Mouse (Mus musculus): Measurements from ENCODE around the gene Ptprm. TPM values are rescaled to one million over a fixed set of nuclear protein-coding genes. Genes with fewer than 3 reads are reported as not detected.

Ptprm gene
- total and polyA plus RNA-seq, 3 experiments: not detected

DNA sequence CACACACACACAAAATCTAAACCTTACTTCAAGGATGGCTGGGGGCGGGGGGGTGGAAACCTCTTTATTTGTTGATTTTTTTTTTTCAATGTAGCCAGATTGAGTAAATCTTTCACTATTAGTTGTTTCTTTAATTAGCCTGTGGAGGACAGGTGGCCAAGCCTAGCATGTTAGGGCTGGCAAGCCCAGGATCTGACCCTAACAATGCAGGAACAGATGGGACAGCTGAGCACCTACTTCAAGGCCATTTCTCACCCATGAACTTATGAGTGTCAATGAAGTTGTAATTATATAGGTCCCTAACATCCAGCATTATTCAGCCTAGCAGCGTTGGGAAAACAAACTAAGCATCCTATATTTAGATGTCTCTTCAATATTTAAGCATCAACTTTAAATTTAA is 248.1 kb downstream of the Ptprm start:
- H3K9me3 ChIP-seq (replicated peaks; ENCODE audit: insufficient read depth, low read length): no peaks in the 10 kb centered on the region
- H3K4me1 ChIP-seq (ENCODE audit: control insufficient read depth in 1 of 2, insufficient read depth in 2 of 2, low read length in 2 of 2): no peaks in the 10 kb centered on the region
- no peak for DNase-seq (ENCODE audit: low read depth, low spot score)
- H3K4me3 ChIP-seq (ENCODE audit: control insufficient read depth in 1 of 2, insufficient read depth in 1 of 2, low read depth in 2 of 2, low read length in 2 of 2): no peak overlapping the region
- H3K27me3 ChIP-seq (ENCODE audit: control insufficient read depth in 1 of 2, insufficient read depth in 2 of 2, low read length in 2 of 2): no peaks in the 10 kb centered on the region
- no peaks in the 10 kb centered on the region for H3K79me2 ChIP-seq (ENCODE audit: control insufficient read depth, insufficient read depth, low read length, poor library complexity)
- no peak overlapping the region for H3K27ac ChIP-seq (ENCODE audit: control insufficient read depth, low read depth, low read length)
- TF ChIP-seq MAZ (IDR thresholded peaks at IDR 0.05; ENCODE audit: low read depth, low read length): no peak
- no peak for TF ChIP-seq SIN3A (IDR thresholded peaks at IDR 0.05; ENCODE audit: low read length)
- no peak for TF ChIP-seq MEF2A (IDR thresholded peaks at IDR 0.05; ENCODE audit: extremely low read depth, insufficient replicate concordance, low read depth, low read length, poor library complexity, severe bottlenecking)
- TF ChIP-seq ELF1 (IDR thresholded peaks at IDR 0.05; ENCODE audit: low read depth, low read length): no peak
- TF ChIP-seq ZC3H11A (IDR thresholded peaks at IDR 0.05; ENCODE audit: low read depth, low read length): no peak
- TF ChIP-seq JUND (IDR thresholded peaks at IDR 0.05; ENCODE audit: low read depth, low read length): no peak
- no peak for TF ChIP-seq UBTF (IDR thresholded peaks at IDR 0.05; ENCODE audit: borderline replicate concordance, insufficient read depth, low read depth, low read length)
- TF ChIP-seq CHD2 (IDR thresholded peaks at IDR 0.05; ENCODE audit: low read length): no peak
- no peak for TF ChIP-seq POLR2A (IDR thresholded peaks at IDR 0.05; ENCODE audit: control insufficient read depth in 1 of 2, insufficient read depth in 1 of 2, low read depth in 1 of 2, low read length in 2 of 2, poor library complexity in 1 of 2)
- TF ChIP-seq TBP (IDR thresholded peaks at IDR 0.05; ENCODE audit: low read depth, low read length): no peak
- TF ChIP-seq ZMIZ1 (IDR thresholded peaks at IDR 0.05; ENCODE audit: low read depth, low read length): no peak
- no peak for TF ChIP-seq CTCF (IDR thresholded peaks at IDR 0.05 in 2 of 3, conservative IDR thresholded peaks at IDR 0.05 in 1 of 3; ENCODE audit: control insufficient read depth in 1 of 3, insufficient read depth in 1 of 3, low read depth in 2 of 3, low read length in 3 of 3, poor library complexity in 1 of 3, severe bottlenecking in 1 of 3)
- no peak for TF ChIP-seq USF2 (IDR thresholded peaks at IDR 0.05; ENCODE audit: borderline replicate concordance in 1 of 2, insufficient read depth in 1 of 2, low read depth in 1 of 2, low read length in 2 of 2)
- no peak for TF ChIP-seq GABPA (IDR thresholded peaks at IDR 0.05; ENCODE audit: low read depth, low read length)
- no peak for TF ChIP-seq MYC (IDR thresholded peaks at IDR 0.05; ENCODE audit: low read depth, low read length)
- no peaks in the 10 kb centered on the region for H3K36me3 ChIP-seq (ENCODE audit: control insufficient read depth in 1 of 2, insufficient read depth in 2 of 2, low read length in 2 of 2)
- H3K9ac ChIP-seq (ENCODE audit: control insufficient read depth, low read depth, low read length, poor library complexity, severe bottlenecking): no peak overlapping the region

GRCm38 (mm10) chr17:67102051-67102450 is 252.2 kb downstream of the Ptprm start:
- TF ChIP-seq KAT2A (conservative IDR thresholded peaks at IDR 0.05; ENCODE audit: low read depth, low read length) (no peak), ETS1 (IDR thresholded peaks at IDR 0.05; ENCODE audit: low read depth, low read length) (no peak), MAFK (IDR thresholded peaks at IDR 0.05; ENCODE audit: borderline replicate concordance, low read depth, low read length) (no peak), NRF1 (IDR thresholded peaks at IDR 0.05; ENCODE audit: insufficient read depth, low read depth, low read length, poor library complexity, severe bottlenecking) (no peak), TCF12 (IDR thresholded peaks at IDR 0.05; ENCODE audit: low read depth, low read length) (no peak), RCOR1 (IDR thresholded peaks at IDR 0.05; ENCODE audit: low read depth, low read length) (no peak), MYC (IDR thresholded peaks at IDR 0.05; ENCODE audit: low read depth, low read length) (no peak), POLR2A (IDR thresholded peaks at IDR 0.05; ENCODE audit: control insufficient read depth in 1 of 2, insufficient read depth in 1 of 2, low read depth in 1 of 2, low read length in 2 of 2, poor library complexity in 1 of 2) (no peak), USF1 (IDR thresholded peaks at IDR 0.05; ENCODE audit: low read depth, low read length) (no peak), MXI1 (IDR thresholded peaks at IDR 0.05; ENCODE audit: low read depth, low read length) (no peak), CHD2 (IDR thresholded peaks at IDR 0.05; ENCODE audit: low read length) (no peak), BHLHE40 (IDR thresholded peaks at IDR 0.05; ENCODE audit: borderline replicate concordance, low read depth, low read length) (no peak), CHD1 (IDR thresholded peaks at IDR 0.05; ENCODE audit: low read depth, low read length) (no peak), RAD21 (IDR thresholded peaks at IDR 0.05; ENCODE audit: low read depth, low read length) (no peak), ZC3H11A (IDR thresholded peaks at IDR 0.05; ENCODE audit: low read depth, low read length) (no peak), ZMIZ1 (IDR thresholded peaks at IDR 0.05; ENCODE audit: low read depth, low read length) (no peak), POLR2AphosphoS2 (IDR thresholded peaks at IDR 0.05; ENCODE audit: low read length) (no peak)
- Histone ChIP-seq H3K4me3 (ENCODE audit: control insufficient read depth in 1 of 2, insufficient read depth in 1 of 2, low read depth in 2 of 2, low read length in 2 of 2) (no peak overlapping the region), H3K79me2 (ENCODE audit: control insufficient read depth, insufficient read depth, low read length, poor library complexity) (no peaks in the 10 kb centered on the region), H3K4me1 (ENCODE audit: control insufficient read depth in 1 of 2, insufficient read depth in 2 of 2, low read length in 2 of 2) (no peaks in the 10 kb centered on the region), H3K9ac (ENCODE audit: control insufficient read depth, low read depth, low read length, poor library complexity, severe bottlenecking) (no peak overlapping the region), H3K27me3 (ENCODE audit: control insufficient read depth in 1 of 2, insufficient read depth in 2 of 2, low read length in 2 of 2) (no peaks in the 10 kb centered on the region), H3K27ac (ENCODE audit: control insufficient read depth, low read depth, low read length) (no peak overlapping the region), H3K36me3 (ENCODE audit: control insufficient read depth in 1 of 2, insufficient read depth in 2 of 2, low read length in 2 of 2) (no peaks in the 10 kb centered on the region), H3K9me3 (replicated peaks; ENCODE audit: insufficient read depth, low read length) (no peaks in the 10 kb centered on the region)
- no peak for DNase-seq (ENCODE audit: low read depth, low spot score)
